Mouse (Mus musculus) lung, postnatal 0 days (tissue): Measurements from ENCODE around the gene Nrxn1. TPM values are rescaled to one million over a fixed set of nuclear protein-coding genes. Genes with fewer than 3 reads are reported as not detected.

Experiments used
- ATAC-seq: fragments of 200-750 bp; cut with Nextera tagmentation; 2 replicates; pipeline ENCODE4 v1.8.0; 2017; ENCODE audit warnings: moderate library complexity
- DNase-seq: peaks from one replicate; pipeline ENCODE4 v3.0.0-alpha.2; 2016; ENCODE audit warnings: low spot score
- H3K27ac ChIP-seq: fragments of 300-500 bp; sonication (generic); 2 replicates; pipeline ENCODE4 v1.5.1; 2014; ENCODE audit warnings: antibody characterized with exemption, mild to moderate bottlenecking, low read length, mixed read lengths
- H3K27me3 ChIP-seq: fragments of 300-500 bp; sonication (generic); replicated peaks from 2 replicates; pipeline ENCODE4 v1.6.1; 2014; ENCODE audit warnings: low read length, mixed read lengths; ENCODE audit not compliant: insufficient read depth
- H3K36me3 ChIP-seq: fragments of 300-500 bp; sonication (generic); 2 replicates; pipeline ENCODE4 v1.6.1; 2014; ENCODE audit warnings: low read length, mixed read lengths; ENCODE audit not compliant: insufficient read depth
- H3K4me1 ChIP-seq: fragments of 300-500 bp; sonication (generic); 2 replicates; pipeline ENCODE4 v1.6.1; 2014; ENCODE audit warnings: antibody characterized with exemption, low read depth, low read length, mixed read lengths; ENCODE audit not compliant: insufficient read depth
- H3K4me2 ChIP-seq: fragments of 300-500 bp; sonication (generic); replicated peaks from 2 replicates; pipeline ENCODE4 v1.6.1; 2014; ENCODE audit warnings: low read depth, mild to moderate bottlenecking, low read length, moderate library complexity, mixed read lengths
- H3K4me3 ChIP-seq: fragments of 300-500 bp; sonication (generic); 2 replicates; pipeline ENCODE4 v1.5.1; 2014; ENCODE audit warnings: low read depth, low read length
- H3K9ac ChIP-seq: fragments of 300-500 bp; sonication (generic); replicated peaks from 2 replicates; pipeline ENCODE4 v1.6.1; 2014; ENCODE audit warnings: low read depth, mild to moderate bottlenecking
- H3K9me3 ChIP-seq: fragments of 300-500 bp; sonication (generic); 2 replicates; pipeline ENCODE4 v1.6.1; 2016; ENCODE audit warnings: low read length, mixed read lengths
- CTCF ChIP-seq: IDR thresholded peaks from 2 replicates; pipeline ENCODE4 v1.5.1; 2016; ENCODE audit warnings: antibody characterized with exemption, mild to moderate bottlenecking
- EP300 ChIP-seq: IDR thresholded peaks from 2 replicates; pipeline ENCODE4 v1.6.1; 2016; ENCODE audit warnings: antibody characterized with exemption, mild to moderate bottlenecking, control low read depth
- WGBS: fragments of 180-500 bp; shearing (Covaris S2); extraction: QIAGEN DNeasy Blood & Tissue Kit; methylation state at CpG from one replicate; pipeline ENCODE4 v1.1.7; 2014; 5-methylcytosine and 5-hydroxymethylcytosine counted together
- polyA plus RNA-seq: library from polyadenylated mRNA; unstranded; fragments of >200 nt; fragmentation: Nextera tagmentation; extraction: Ambion mirVana; gene quantifications from 2 replicates; pipeline ENCODE4 v1.2.1, GENCODE M21; 2015

The Nrxn1 gene
- polyA plus RNA-seq, 1 experiment from 2014 or later, result 1.3 TPM

DNA sequence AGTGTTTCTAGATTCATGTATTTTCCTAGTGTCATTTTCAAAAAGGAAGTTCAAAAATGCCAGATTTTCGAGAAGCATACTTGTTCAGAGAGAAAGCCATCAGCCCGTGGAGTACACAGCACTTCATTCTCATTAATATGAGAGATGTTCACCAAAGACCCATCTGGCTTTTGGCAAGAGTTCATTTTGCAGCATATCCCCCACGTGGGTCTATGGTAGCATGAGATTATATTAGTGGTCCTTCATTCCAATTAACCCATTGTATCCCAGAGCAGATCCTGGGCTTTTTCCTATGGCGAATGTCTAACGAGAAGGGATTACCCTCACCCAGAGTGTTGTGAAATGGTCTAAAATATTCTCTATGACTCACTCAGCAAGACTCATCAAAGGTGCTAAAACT lies 1032.0 kb downstream of the Nrxn1 start:
- no peak overlapping the region for H3K9ac ChIP-seq
- 47% methylated on average over 5 of the region's 5 CpGs for WGBS
- ATAC-seq (no peak), DNase-seq (no peak)
- H3K27me3 ChIP-seq, result no peaks in the 10 kb centered on the region
- no peaks in the 10 kb centered on the region for H3K9me3 ChIP-seq
- H3K36me3 ChIP-seq, result no peaks in the 10 kb centered on the region
- H3K4me1 ChIP-seq, result no peaks in the 10 kb centered on the region
- H3K4me2 ChIP-seq, result no peak overlapping the region
- no peak overlapping the region for H3K27ac ChIP-seq
- no peak for TF ChIP-seq CTCF
- TF ChIP-seq EP300, result no peak
- H3K4me3 ChIP-seq, result no peak overlapping the region

- TF ChIP-seq EP300 (no peak), CTCF (no peak)
- Histone ChIP-seq H3K4me1 (no peaks in the 10 kb centered on the region), H3K9me3 (no peaks in the 10 kb centered on the region), H3K4me2 (no peak overlapping the region), H3K36me3 (no peaks in the 10 kb centered on the region), H3K4me3 (no peak overlapping the region), H3K9ac (no peak overlapping the region), H3K27ac (no peak overlapping the region), H3K27me3 (no peaks in the 10 kb centered on the region)
- WGBS, result 27% methylated on average over 3 of the region's 3 CpGs
- DNase-seq, result no peak
- no peak for ATAC-seq
These were observed 1032.7 kb downstream of the Nrxn1 start for GRCm38 (mm10) chr17:90060168-90060567.

- no peak overlapping the region for H3K4me3 ChIP-seq
- no peak for TF ChIP-seq CTCF
- TF ChIP-seq EP300, result no peak
- no peaks in the 10 kb centered on the region for H3K4me1 ChIP-seq
- 69% methylated on average over 7 of the region's 7 CpGs for WGBS
- no peaks in the 10 kb centered on the region for H3K36me3 ChIP-seq
- DNase-seq, result no peak
- no peak overlapping the region for H3K9ac ChIP-seq
- no peak overlapping the region for H3K27ac ChIP-seq
- H3K27me3 ChIP-seq, result no peaks in the 10 kb centered on the region
- ATAC-seq, result no peak
- H3K9me3 ChIP-seq, result no peaks in the 10 kb centered on the region
- no peak overlapping the region for H3K4me2 ChIP-seq
These were observed 1033.4 kb downstream of the Nrxn1 start for GRCm38 (mm10) chr17:90059320-90060111.

GRCm38 (mm10) chr17:90054312-90054711 lies 1038.6 kb downstream of the Nrxn1 start:
- Histone ChIP-seq H3K4me2 (no peak overlapping the region), H3K27ac (no peak overlapping the region), H3K27me3 (no peaks in the 10 kb centered on the region), H3K9ac (no peak overlapping the region), H3K4me3 (no peak overlapping the region), H3K36me3 (no peaks in the 10 kb centered on the region), H3K9me3 (no peaks in the 10 kb centered on the region), H3K4me1 (no peaks in the 10 kb centered on the region)
- DNase-seq (no peak), ATAC-seq (no peak)
- TF ChIP-seq EP300 (no peak), CTCF (no peak)
- 57% methylated on average over 5 of the region's 5 CpGs for WGBS

DNA sequence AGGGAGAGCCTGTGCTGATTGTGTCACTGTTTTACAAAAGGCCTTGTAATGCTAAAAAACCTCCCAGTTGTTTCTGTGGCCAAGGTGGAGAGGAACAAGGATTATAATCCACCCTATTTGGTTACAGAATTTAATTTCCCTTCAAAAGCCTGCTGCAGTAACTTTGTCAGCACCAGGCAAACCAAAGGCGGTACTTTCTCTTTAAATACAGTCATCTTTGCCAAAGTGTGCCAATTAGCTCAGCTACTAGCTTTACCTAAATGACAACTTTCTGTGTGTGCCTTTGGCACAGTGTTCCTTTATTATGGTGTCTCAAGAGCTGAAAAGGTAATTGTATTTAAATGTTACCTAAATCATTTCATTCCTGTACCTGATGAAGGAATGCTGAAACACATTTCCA lies 1053.6 kb downstream of the Nrxn1 start:
- no peak for TF ChIP-seq CTCF
- no peak for TF ChIP-seq EP300
- WGBS, result 67% methylated on average over 1 of the region's 1 CpGs
- Histone ChIP-seq H3K27ac (no peak overlapping the region), H3K9ac (no peak overlapping the region), H3K27me3 (no peaks in the 10 kb centered on the region), H3K4me3 (no peak overlapping the region), H3K36me3 (no peaks in the 10 kb centered on the region), H3K4me2 (no peak overlapping the region), H3K4me1 (no peaks in the 10 kb centered on the region), H3K9me3 (no peaks in the 10 kb centered on the region)
- ATAC-seq, result no peak
- no peak for DNase-seq

DNA sequence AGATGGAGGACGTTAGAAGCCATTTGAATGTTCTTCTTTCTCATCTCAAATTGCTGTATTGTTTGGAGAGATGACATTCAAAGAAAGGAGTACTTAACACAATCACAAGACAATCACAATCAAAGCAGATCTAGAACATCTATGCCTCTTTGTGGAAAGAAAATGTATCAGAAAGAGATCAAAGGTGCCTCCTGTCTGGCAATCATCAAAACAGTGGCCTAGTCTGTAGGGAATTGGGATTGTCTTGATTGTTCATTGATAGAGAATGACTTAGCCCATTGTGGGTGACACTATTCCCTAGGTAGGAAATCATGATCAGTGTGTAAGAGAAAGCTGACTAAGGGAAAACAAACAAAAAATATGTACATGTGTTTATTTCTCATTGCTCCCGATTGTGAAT lies 1060.5 kb downstream of the Nrxn1 start:
- Histone ChIP-seq H3K4me1 (no peaks in the 10 kb centered on the region), H3K9ac (no peak overlapping the region), H3K4me2 (no peak overlapping the region), H3K4me3 (no peak overlapping the region), H3K27ac (no peak overlapping the region), H3K9me3 (no peaks in the 10 kb centered on the region), H3K27me3 (no peaks in the 10 kb centered on the region), H3K36me3 (no peaks in the 10 kb centered on the region)
- TF ChIP-seq EP300 (no peak), CTCF (no peak)
- DNase-seq (no peak), ATAC-seq (no peak)
- 66% methylated on average over 2 of the region's 2 CpGs for WGBS

DNA sequence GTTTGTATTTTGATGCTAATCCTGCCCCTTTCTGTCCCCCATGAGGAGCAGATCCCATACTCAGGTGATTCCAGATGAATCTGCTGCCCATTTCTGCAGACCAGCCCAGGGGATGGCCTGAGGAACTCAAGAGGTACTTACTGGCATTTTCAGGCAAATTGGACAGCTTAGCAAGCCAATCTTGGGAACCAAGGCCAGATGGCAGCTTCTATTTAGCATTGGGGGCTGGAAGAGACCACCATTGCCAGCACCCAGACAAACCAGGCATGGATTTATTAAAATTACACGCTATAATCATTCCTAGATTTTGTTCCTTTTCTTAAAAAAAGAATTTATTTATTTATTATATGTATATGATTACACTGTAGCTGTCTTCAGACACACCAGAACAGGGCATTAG lies 1076.2 kb downstream of the Nrxn1 start:
- Histone ChIP-seq H3K4me2 (no peak overlapping the region), H3K27ac (no peak overlapping the region), H3K36me3 (no peaks in the 10 kb centered on the region), H3K4me1 (no peaks in the 10 kb centered on the region), H3K4me3 (no peak overlapping the region), H3K9ac (no peak overlapping the region), H3K27me3 (no peaks in the 10 kb centered on the region), H3K9me3 (no peaks in the 10 kb centered on the region)
- ATAC-seq, result no peak
- TF ChIP-seq CTCF, result no peak
- WGBS, result 46% methylated on average over 1 of the region's 1 CpGs
- no peak for DNase-seq
